Mouse (Mus musculus) inflammation-experienced regulatory T-cells, adult 6 months (primary cell): ENCODE measurements around the gene Gm281. TPM values are rescaled to one million over a fixed set of nuclear protein-coding genes. Genes with fewer than 3 reads are reported as not detected.

Experiments used
- ATAC-seq: one replicate; pipeline ENCODE4 v1.8.0; 2017
- polyA plus RNA-seq, 3 experiments: library from polyadenylated mRNA; unstranded; fragments of 100-300 nt; shearing (Covaris generic); gene quantifications; one replicate each; pipeline ENCODE4 v1.2.1; 2017

Gene Gm281
- polyA plus RNA-seq, 3 experiments from 2014 or later: not detected

DNA sequence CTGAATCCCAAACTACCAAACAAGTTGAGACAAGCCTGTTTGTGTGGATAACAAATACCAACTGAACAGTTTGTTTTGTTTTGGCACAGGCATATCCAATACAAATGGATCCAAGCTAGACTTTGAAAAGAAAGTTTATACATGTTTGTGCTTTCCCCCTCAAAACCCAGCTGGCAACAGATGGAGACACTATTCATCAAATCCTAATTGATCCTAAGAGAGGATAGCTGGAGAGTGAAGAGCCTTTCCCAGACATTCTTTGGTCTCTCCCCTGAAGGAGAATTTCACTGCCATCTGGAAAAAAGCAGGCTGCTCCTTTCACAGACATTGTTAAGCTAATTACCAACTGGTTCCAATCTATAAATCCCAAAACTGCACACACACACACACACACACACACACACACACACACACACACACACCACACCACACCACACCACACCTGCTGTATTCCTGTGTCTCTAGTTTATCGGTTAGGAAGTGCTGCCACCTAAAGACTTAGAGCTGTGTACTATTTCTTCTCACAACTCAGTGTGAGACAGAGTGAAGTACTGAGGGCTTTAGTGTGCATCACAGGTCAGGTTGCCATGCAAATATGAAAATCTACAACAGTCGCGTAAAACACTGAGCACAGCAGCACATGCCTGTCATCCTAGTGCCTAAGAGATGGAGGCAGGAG is 101.3 kb downstream of the Gm281 start:
- no peak for ATAC-seq

DNA sequence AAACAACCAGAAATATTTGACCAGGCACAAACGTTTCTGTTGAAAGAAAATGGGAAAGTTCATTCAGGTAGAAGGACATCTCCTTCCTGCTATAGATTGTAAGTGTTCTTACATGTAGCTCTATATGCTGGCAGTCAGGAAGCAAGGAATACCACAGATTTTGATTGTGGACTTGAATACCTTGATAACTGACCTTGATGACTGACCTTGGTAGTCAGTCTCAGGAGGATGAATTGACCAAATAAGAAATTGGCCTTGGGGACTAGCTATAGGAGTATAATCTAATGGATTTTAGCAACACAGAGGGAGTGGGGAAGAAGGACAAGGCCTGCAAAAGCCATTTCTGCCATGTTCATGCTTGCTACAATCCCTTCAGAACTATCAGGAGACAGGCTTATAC is 123.8 kb downstream of the Gm281 start:
- no peak for ATAC-seq

- no peak for ATAC-seq
These were observed 124.3 kb downstream of the Gm281 start for GRCm38 (mm10) chr14:13790001-13790400.

GRCm38 (mm10) chr14:13782970-13783369 is 131.3 kb downstream of the Gm281 start:
- ATAC-seq: no peak

GRCm38 (mm10) chr14:13778383-13778782 is 135.9 kb downstream of the Gm281 start:
- ATAC-seq: no peak

DNA sequence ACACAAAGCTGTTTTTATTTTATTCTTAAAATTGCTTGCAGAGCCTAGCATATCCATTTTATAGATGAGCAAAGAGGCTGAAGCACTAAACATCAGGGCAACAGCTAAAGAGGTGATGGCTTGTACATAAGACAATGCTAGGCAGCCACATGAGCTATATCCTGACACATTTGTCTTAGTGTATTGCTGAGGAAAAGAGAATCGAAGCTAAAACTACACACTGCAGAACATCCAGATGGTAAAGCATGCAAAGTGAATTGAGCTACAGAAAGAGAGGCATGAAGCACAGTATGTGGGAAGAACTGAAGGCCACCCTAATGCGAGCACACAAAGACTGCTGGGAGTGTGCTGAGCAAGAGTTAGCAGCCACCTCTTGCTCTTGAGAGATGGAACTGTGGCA is 143.1 kb downstream of the Gm281 start:
- no peak for ATAC-seq

GRCm38 (mm10) chr14:13770686-13771085 is 143.6 kb downstream of the Gm281 start:
- no peak for ATAC-seq

Other genes starting within 250 kb of the Gm281 start
- gene Sntn, start 243.6 kb downstream of the Gm281 start, polyA plus RNA-seq: not detected
- 10 to 100 TPM in 2 of 3 experiments, 1 to 10 TPM in 1; 8.8 to 16.5 (median 15.6) TPM for gene Atxn7, start 47.0 kb upstream of the Gm281 start, polyA plus RNA-seq
- 100 to 1,000 TPM; 134 to 173 (median 140) TPM for gene Thoc7, start 47.4 kb upstream of the Gm281 start, polyA plus RNA-seq
- gene Psmd6, start 206.5 kb upstream of the Gm281 start, polyA plus RNA-seq: 100 to 1,000 TPM; 117 to 176 (median 128) TPM